ENCODE assay signal across 8 mouse cellular contexts in the genomic region with DNA sequence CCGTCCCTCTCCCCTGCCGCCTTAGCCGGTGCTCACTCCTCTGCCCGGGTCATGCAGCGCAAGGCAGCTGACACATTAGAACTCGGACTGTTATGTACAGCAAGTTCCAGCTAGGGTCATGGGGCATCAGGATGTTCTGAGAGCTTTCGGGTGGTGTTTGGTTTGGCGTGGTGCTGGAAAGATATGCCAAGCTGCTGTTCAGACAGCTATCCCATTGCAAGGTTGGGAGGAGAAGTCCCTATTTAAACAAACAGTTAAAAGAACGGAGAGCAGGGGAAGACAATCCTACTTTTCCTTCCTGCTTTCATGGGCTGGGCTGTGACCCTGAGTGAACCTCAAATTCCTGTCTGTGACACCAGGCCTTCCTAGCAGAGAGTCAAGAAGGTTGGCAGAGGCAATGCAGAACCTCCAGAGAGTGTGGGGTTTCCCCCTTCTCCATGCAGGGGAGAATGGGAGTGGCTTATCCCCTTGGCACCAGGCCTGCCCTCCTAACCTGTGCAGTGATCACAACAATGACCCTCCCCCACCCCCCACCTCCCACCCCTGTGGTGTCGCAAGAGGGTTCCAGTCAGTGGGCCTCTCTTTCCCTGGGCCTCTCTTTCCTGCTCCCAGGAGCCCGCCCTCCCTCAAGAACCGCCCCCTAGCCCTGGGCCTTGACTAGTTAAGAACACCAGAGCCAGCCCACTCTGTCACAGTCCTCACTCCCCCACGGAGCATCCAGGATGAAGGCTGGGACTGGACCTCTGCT. TPM values are rescaled to one million over a fixed set of nuclear protein-coding genes. Genes with fewer than 3 reads are reported as not detected.
DNase-seq lines count a peak whose midpoint lies in the region; ATAC-seq and TF ChIP-seq lines count a peak whose summit lies in the region.

Gene Lbp, plus strand, starts transcription at position 546 of the 748 bp plus-strand sequence.

- ATAC-seq in heart, embryonic 16.5 days (replicated peaks; ENCODE audit: extremely low read depth, insufficient read depth, low FRiP score), result peak; percentile 83
- ATAC-seq in monocyte, adult 5-6 weeks (replicated peaks; ENCODE audit: insufficient number of reproducible peaks, low FRiP score, low TSS enrichment, poor library complexity, severe bottlenecking), result peak; percentile 44; the same call in 1 of the 2 replicates

- H3K27me3 ChIP-seq in embryonic facial prominence, embryonic 10.5 days (replicated peaks; ENCODE audit: low read depth, poor library complexity, severe bottlenecking), result no peaks in the 10 kb centered on the region
- no peaks in the 10 kb centered on the region for H3K27me3 ChIP-seq in heart, embryonic 16.5 days (ENCODE audit: control insufficient read depth, insufficient read depth, low read length)
- no peaks in the 10 kb centered on the region for H3K27me3 ChIP-seq in limb, embryonic 10.5 days (ENCODE audit: low read depth, poor library complexity, severe bottlenecking)

- no peaks in the 10 kb centered on the region for H3K36me3 ChIP-seq in embryonic facial prominence, embryonic 10.5 days (replicated peaks)
- H3K36me3 ChIP-seq in heart, embryonic 16.5 days (ENCODE audit: control insufficient read depth, insufficient read depth), result no peaks in the 10 kb centered on the region
- no peaks in the 10 kb centered on the region for H3K36me3 ChIP-seq in limb, embryonic 10.5 days

- no peak for TF ChIP-seq CTCF in layer of hippocampus, adult 2 months (conservative IDR thresholded peaks at IDR 0.05)

- no peak within 1 kb of the TSS for H3K4me3 ChIP-seq in embryonic facial prominence, embryonic 10.5 days
- H3K4me3 ChIP-seq in heart, embryonic 16.5 days (ENCODE audit: low read length), result peak within 1 kb of the TSS; percentile 20
- peak within 1 kb of the TSS; percentile 26 for H3K4me3 ChIP-seq in limb, embryonic 10.5 days
- H3K4me3 ChIP-seq in layer of hippocampus, adult 2 months, result no peak within 1 kb of the TSS

- H3K9me3 ChIP-seq in embryonic facial prominence, embryonic 10.5 days, result no peaks in the 10 kb centered on the region
- no peaks in the 10 kb centered on the region for H3K9me3 ChIP-seq in heart, embryonic 16.5 days (replicated peaks; ENCODE audit: control insufficient read depth, low read length)
- H3K9me3 ChIP-seq in limb, embryonic 10.5 days (replicated peaks), result no peaks in the 10 kb centered on the region

- WGBS in embryonic facial prominence, embryonic 10.5 days, result 41% methylated on average over 13 of the region's 13 CpGs
- WGBS in heart, embryonic 16.5 days, result 30% methylated on average over 13 of the region's 13 CpGs
- 56% methylated on average over 13 of the region's 13 CpGs for WGBS in limb, embryonic 10.5 days

- peak in 1 of 2 experiments; percentile 36 for DNase-seq in adrenal gland, adult 18-20 months (ENCODE audit: low spot score in 2 of 2)
- DNase-seq in embryonic facial prominence, embryonic 10.5 days (ENCODE audit: low spot score), result peak; percentile 59
- peak; percentile 41 for DNase-seq in limb, embryonic 10.5 days (ENCODE audit: low spot score)
- no peak for DNase-seq in layer of hippocampus, adult 2 months (ENCODE audit: low spot score in 2 of 2)
- DNase-seq in spleen, adult 18-20 months, result no peak
- DNase-seq in frontal cortex, postnatal 14 days (ENCODE audit: low spot score in 2 of 2), result no peak

- peak within 1 kb of the TSS; percentile 17; the same call in 1 of the 2 replicates for H3K4me2 ChIP-seq in heart, embryonic 16.5 days (ENCODE audit: low read depth, low read length)

- no peak within 1 kb of the TSS for H3K9ac ChIP-seq in heart, embryonic 16.5 days (ENCODE audit: low read length)

- peak within 1 kb of the TSS; percentile 76 for H3K27ac ChIP-seq in embryonic facial prominence, embryonic 10.5 days (replicated peaks)
- peak within 1 kb of the TSS; percentile 33 for H3K27ac ChIP-seq in heart, embryonic 16.5 days (ENCODE audit: low read length)
- peak within 1 kb of the TSS; percentile 81 for H3K27ac ChIP-seq in limb, embryonic 10.5 days
- no peak within 1 kb of the TSS for H3K27ac ChIP-seq in layer of hippocampus, adult 2 months

- H3K4me1 ChIP-seq in embryonic facial prominence, embryonic 10.5 days, result peaks cover 16% of the 10 kb centered on the region
- H3K4me1 ChIP-seq in heart, embryonic 16.5 days (ENCODE audit: control insufficient read depth, insufficient read depth, low read length), result no peaks in the 10 kb centered on the region; the same call in 1 of the 2 replicates
- H3K4me1 ChIP-seq in limb, embryonic 10.5 days, result peaks cover 16% of the 10 kb centered on the region

RNA-seq across cellular contexts. Expression of gene Lbp, which starts in this region (rescaled TPM):
- total RNA-seq in adrenal gland, adult 18-20 months (2021), result 10 to 100 TPM; 19.2 to 30.4 TPM
- polyA plus RNA-seq in embryonic facial prominence, embryonic 10.5 days (2016; fragmentation: Nextera tagmentation; extraction: Ambion mirVana), result 1.9 and 3.4 TPM in 2 replicates
- 10.9 and 16.0 TPM in 2 replicates for polyA plus RNA-seq in heart, embryonic 16.5 days (2015; fragmentation: Nextera tagmentation; extraction: Ambion mirVana)
- 1.9 and 3.9 TPM in 2 replicates for polyA plus RNA-seq in limb, embryonic 10.5 days (2016; fragmentation: Nextera tagmentation; extraction: Ambion mirVana)
- total RNA-seq in monocyte, adult 5-6 weeks (2017), result 0.48 to 0.49 TPM in 2 of 3 replicates, not detected in the other
- total RNA-seq in layer of hippocampus, adult 2 months (2021), result 1 to 10 TPM; 1.4 to 1.8 TPM

Comparison
In these comparisons a context has a peak if more than half of its experiments do, and no peak if none do; other contexts are left out.
1. RNA of gene Lbp (total RNA-seq): 19.2 to 30.4 TPM in adrenal gland, adult 18-20 months; 1.4 to 1.8 TPM in layer of hippocampus, adult 2 months and 0.48 to 0.49 TPM in monocyte, adult 5-6 weeks; every median in the first group is over 4 times any median in the second.
2. Peak in ATAC-seq in monocyte, adult 5-6 weeks; RNA of the gene not detected or under 1 TPM.
3. DNase-seq: peak in embryonic facial prominence, embryonic 10.5 days (single experiment) and limb, embryonic 10.5 days (single experiment); none in layer of hippocampus, adult 2 months (0 of 2), spleen, adult 18-20 months (0 of 2) and frontal cortex, postnatal 14 days (0 of 2).
4. H3K4me3 ChIP-seq: peak in heart, embryonic 16.5 days (single experiment) and limb, embryonic 10.5 days (single experiment); none in embryonic facial prominence, embryonic 10.5 days (single experiment) and layer of hippocampus, adult 2 months (single experiment).